Mouse (Mus musculus) kidney, postnatal 0 days (tissue): ENCODE measurements at regions not wholly inside any gene's neighbourhood (a gene's known extent, or its start where the extent isn't known, plus 50 kb on each side); places are given as distances from the start of the nearest gene placed in this dataset.

Experiments
- ATAC-seq: fragments of 200-750 bp; cut with Nextera tagmentation; replicated peaks from 2 replicates; pipeline ENCODE4 v1.8.0; 2017; ENCODE audit warnings: low read depth, moderate number of reproducible peaks, moderate TSS enrichment, moderate library complexity; ENCODE audit not compliant: low FRiP score
- DNase-seq: peaks from one replicate; pipeline ENCODE4 v3.0.0-alpha.2; 2016; ENCODE audit warnings: low spot score
- H3K27ac ChIP-seq: fragments of 300-500 bp; sonication (generic); 2 replicates; pipeline ENCODE4 v1.5.1; 2014; ENCODE audit warnings: mild to moderate bottlenecking
- H3K27me3 ChIP-seq: fragments of 300-500 bp; sonication (generic); 2 replicates; pipeline ENCODE4 v1.6.1; 2014; ENCODE audit warnings: low read length, mixed read lengths; ENCODE audit not compliant: insufficient read depth
- H3K36me3 ChIP-seq: fragments of 300-500 bp; sonication (generic); 2 replicates; pipeline ENCODE4 v1.6.1; 2014; ENCODE audit warnings: low read length, mixed read lengths; ENCODE audit not compliant: insufficient read depth
- H3K4me1 ChIP-seq: fragments of 300-500 bp; sonication (generic); replicated peaks from 2 replicates; pipeline ENCODE4 v1.6.1; 2014; ENCODE audit warnings: antibody characterized with exemption, low read length, mixed read lengths; ENCODE audit not compliant: insufficient read depth
- H3K4me2 ChIP-seq: fragments of 300-500 bp; sonication (generic); 2 replicates; pipeline ENCODE4 v1.6.1; 2014; ENCODE audit warnings: mild to moderate bottlenecking, low read length, moderate library complexity, mixed read lengths
- H3K4me3 ChIP-seq: fragments of 300-500 bp; sonication (generic); replicated peaks from 2 replicates; pipeline ENCODE4 v1.5.1; 2014; ENCODE audit warnings: low read depth, low read length
- H3K9ac ChIP-seq: fragments of 300-500 bp; sonication (generic); 2 replicates; pipeline ENCODE4 v1.6.1; 2014; ENCODE audit warnings: low read depth, low read length
- H3K9me3 ChIP-seq: fragments of 300-500 bp; sonication (generic); replicated peaks from 2 replicates; pipeline ENCODE4 v1.6.1; 2016; ENCODE audit warnings: low read length, inconsistent platforms, mixed read lengths
- CTCF ChIP-seq: IDR thresholded peaks from 2 replicates; pipeline ENCODE4 v1.5.1; 2016; ENCODE audit warnings: antibody characterized with exemption, low read depth, mild to moderate bottlenecking, moderate library complexity
- WGBS: fragments of 180-500 bp; shearing (Covaris S2); extraction: QIAGEN DNeasy Blood & Tissue Kit; methylation state at CpG from one replicate; pipeline ENCODE4 v1.1.7; 2014; 5-methylcytosine and 5-hydroxymethylcytosine counted together

- 29% methylated on average over 5 of the region's 5 CpGs for WGBS
- no peak overlapping the region for H3K27ac ChIP-seq
Observed at GRCm38 (mm10) chr9:46751981-46752380, 246.6 kb upstream of the Gm4791 start.

GRCm38 (mm10) chr9:46749441-46749840 is 249.1 kb upstream of the Gm4791 start:
- H3K4me2 ChIP-seq, result no peak overlapping the region
- ATAC-seq, result no peak
- DNase-seq, result no peak
- H3K27ac ChIP-seq, result no peak overlapping the region
- WGBS, result 80% methylated on average over 6 of the region's 6 CpGs
- H3K4me3 ChIP-seq, result no peak overlapping the region
- H3K36me3 ChIP-seq, result no peaks in the 10 kb centered on the region
- TF ChIP-seq CTCF, result no peak
- no peaks in the 10 kb centered on the region for H3K9me3 ChIP-seq
- no peak overlapping the region for H3K9ac ChIP-seq
- H3K27me3 ChIP-seq, result no peaks in the 10 kb centered on the region
- no peaks in the 10 kb centered on the region for H3K4me1 ChIP-seq

More at GRCm38 (mm10) chr9:46751981-46752380, 246.6 kb upstream of the Gm4791 start:
- H3K4me1 ChIP-seq, result no peaks in the 10 kb centered on the region
- H3K36me3 ChIP-seq, result no peaks in the 10 kb centered on the region
- ATAC-seq (no peak), DNase-seq (no peak)
- no peak for TF ChIP-seq CTCF
- H3K9me3 ChIP-seq, result no peaks in the 10 kb centered on the region
- H3K4me3 ChIP-seq, result no peak overlapping the region
- no peaks in the 10 kb centered on the region for H3K27me3 ChIP-seq
- no peak overlapping the region for H3K4me2 ChIP-seq
- no peak overlapping the region for H3K9ac ChIP-seq

- no peak overlapping the region for H3K4me2 ChIP-seq
- H3K27me3 ChIP-seq, result no peaks in the 10 kb centered on the region
- no peak overlapping the region for H3K27ac ChIP-seq
- no peak for ATAC-seq
- no peak for DNase-seq
- H3K36me3 ChIP-seq, result no peaks in the 10 kb centered on the region
- no peaks in the 10 kb centered on the region for H3K9me3 ChIP-seq
- H3K4me3 ChIP-seq, result no peak overlapping the region
- H3K9ac ChIP-seq, result no peak overlapping the region
- WGBS, result 41% methylated on average over 3 of the region's 3 CpGs
- H3K4me1 ChIP-seq, result no peaks in the 10 kb centered on the region
- TF ChIP-seq CTCF, result no peak
Observed at GRCm38 (mm10) chr9:46746266-46746665, 252.3 kb upstream of the Gm4791 start.

GRCm38 (mm10) chr9:46740496-46740895 is 258.0 kb upstream of the Gm4791 start:
- WGBS, result 83% methylated on average over 4 of the region's 4 CpGs
- no peak overlapping the region for H3K4me2 ChIP-seq
- no peak for DNase-seq

GRCm38 (mm10) chr9:46739341-46739740 is 259.2 kb upstream of the Gm4791 start:
- Histone ChIP-seq H3K9me3 (no peaks in the 10 kb centered on the region), H3K4me1 (no peaks in the 10 kb centered on the region), H3K9ac (no peak overlapping the region), H3K4me3 (no peak overlapping the region), H3K27me3 (no peaks in the 10 kb centered on the region), H3K36me3 (no peaks in the 10 kb centered on the region), H3K4me2 (no peak overlapping the region), H3K27ac (no peak overlapping the region)
- TF ChIP-seq CTCF, result no peak
- ATAC-seq (no peak), DNase-seq (no peak)
- 52% methylated on average over 3 of the region's 3 CpGs for WGBS

More at GRCm38 (mm10) chr9:46740496-46740895, 258.0 kb upstream of the Gm4791 start:
- Histone ChIP-seq H3K4me1 (no peaks in the 10 kb centered on the region), H3K27me3 (no peaks in the 10 kb centered on the region), H3K4me3 (no peak overlapping the region), H3K36me3 (no peaks in the 10 kb centered on the region), H3K9me3 (no peaks in the 10 kb centered on the region), H3K9ac (no peak overlapping the region), H3K27ac (no peak overlapping the region)
- ATAC-seq, result no peak
- no peak for TF ChIP-seq CTCF

- Histone ChIP-seq H3K27me3 (no peaks in the 10 kb centered on the region), H3K27ac (no peak overlapping the region), H3K9me3 (no peaks in the 10 kb centered on the region), H3K4me3 (no peak overlapping the region), H3K4me2 (no peak overlapping the region), H3K9ac (no peak overlapping the region), H3K4me1 (no peaks in the 10 kb centered on the region), H3K36me3 (no peaks in the 10 kb centered on the region)
- ATAC-seq, result no peak
- DNase-seq, result no peak
- TF ChIP-seq CTCF, result no peak
- 55% methylated on average over 3 of the region's 3 CpGs for WGBS
Observed at GRCm38 (mm10) chr9:46738634-46739033, 259.9 kb upstream of the Gm4791 start.

- WGBS, result 71% methylated on average over 4 of the region's 4 CpGs
- no peaks in the 10 kb centered on the region for H3K27me3 ChIP-seq
- no peaks in the 10 kb centered on the region for H3K4me1 ChIP-seq
- no peak overlapping the region for H3K4me2 ChIP-seq
- no peaks in the 10 kb centered on the region for H3K36me3 ChIP-seq
- H3K9ac ChIP-seq, result no peak overlapping the region
- H3K9me3 ChIP-seq, result no peaks in the 10 kb centered on the region
- H3K4me3 ChIP-seq, result no peak overlapping the region
- DNase-seq (no peak), ATAC-seq (no peak)
- H3K27ac ChIP-seq, result no peak overlapping the region
- no peak for TF ChIP-seq CTCF
Observed at GRCm38 (mm10) chr9:46738056-46738455, 260.5 kb upstream of the Gm4791 start.
